Mouse (Mus musculus) heart, postnatal 0 days (tissue): Measurements from ENCODE around the gene Nipal4.

Experiments used
- CTCF ChIP-seq: IDR thresholded peaks from 2 replicates; pipeline ENCODE4 v1.5.1; 2016; ENCODE audit warnings: antibody characterized with exemption, control low read depth, low read depth
- EP300 ChIP-seq: IDR thresholded peaks from 2 replicates; pipeline ENCODE4 v1.6.1; 2016; ENCODE audit warnings: antibody characterized with exemption, low read depth

DNA sequence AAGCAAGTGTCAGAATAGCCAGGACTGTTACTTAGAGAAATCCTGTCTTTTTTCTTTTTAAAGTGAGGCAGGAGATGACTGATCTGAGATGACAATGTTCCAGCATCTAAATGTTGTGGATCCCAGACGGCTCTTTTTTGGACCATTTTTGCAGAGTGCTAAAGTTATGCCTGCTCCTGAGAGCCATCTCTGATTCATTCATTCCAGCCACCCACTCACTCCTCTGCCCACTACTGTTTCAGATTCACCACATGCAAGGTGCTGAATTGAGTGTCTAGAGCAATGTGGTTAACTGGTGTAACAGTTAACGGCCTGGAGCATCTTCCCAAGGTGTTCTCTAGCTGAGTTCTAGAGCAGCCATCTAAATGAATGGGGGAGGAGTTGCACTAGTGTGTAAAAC is 31.4 kb downstream of the Nipal4 start:
- TF ChIP-seq CTCF, result no peak
- no peak for TF ChIP-seq EP300
